Mouse (Mus musculus): ENCODE data around the gene Bpifb2. TPM values are rescaled to one million over a fixed set of nuclear protein-coding genes. Genes with fewer than 3 reads are reported as not detected.
"Not testable (repeated sequence)": the region's sequence is repeated elsewhere in the genome, so short reads cannot be mapped to it uniquely, and the experiment has no call there.

Gene Bpifb2
- not detected in 2 replicates for polyA plus RNA-seq (2015; fragmentation: Nextera tagmentation; extraction: Ambion mirVana)

- no peaks in the 10 kb centered on the region for H3K27me3 ChIP-seq
- ATAC-seq (ENCODE audit: borderline replicate concordance, extremely low read depth, low FRiP score, low TSS enrichment), result no peak
- 57% methylated on average over 9 of the region's 9 CpGs for WGBS
Measured at GRCm38 (mm10) chr2:153874745-153875144, at the start of gene Bpifb2. Bpifb2 (plus strand) TSS chr2:153875045.

GRCm38 (mm10) chr2:153825900-153826299 lies 48.9 kb upstream of the Bpifb2 start:
- H3K27ac ChIP-seq; H3K36me3 ChIP-seq; H3K4me3 ChIP-seq; H3K27me3 ChIP-seq; ATAC-seq (ENCODE audit: borderline replicate concordance, extremely low read depth, low FRiP score, low TSS enrichment); H3K9me3 ChIP-seq; H3K4me1 ChIP-seq; H3K4me2 ChIP-seq; H3K9ac ChIP-seq: not testable (repeated sequence)
- WGBS, result 54% methylated on average over 32 of the region's 32 CpGs

More at GRCm38 (mm10) chr2:153874745-153875144, at the start of gene Bpifb2:
- H3K27ac ChIP-seq, result no peak within 1 kb of the TSS
- H3K36me3 ChIP-seq, result no peaks in the 10 kb centered on the region
- no peaks in the 10 kb centered on the region for H3K4me1 ChIP-seq
- no peaks in the 10 kb centered on the region for H3K9me3 ChIP-seq
- H3K4me2 ChIP-seq, result no peak within 1 kb of the TSS
- H3K9ac ChIP-seq, result no peak within 1 kb of the TSS
- H3K4me3 ChIP-seq, result no peak within 1 kb of the TSS

- H3K27me3 ChIP-seq, result no peaks in the 10 kb centered on the region
- ATAC-seq (ENCODE audit: borderline replicate concordance, extremely low read depth, low FRiP score, low TSS enrichment), result no peak
- H3K36me3 ChIP-seq, result no peaks in the 10 kb centered on the region
- 77% methylated on average over 8 of the region's 8 CpGs for WGBS
- no peak overlapping the region for H3K4me3 ChIP-seq
- H3K27ac ChIP-seq, result no peak overlapping the region
- no peak overlapping the region for H3K9ac ChIP-seq
- H3K4me1 ChIP-seq, result 0 out of 2 replicates have a peak, but pooled peaks cover 4% of the 10 kb centered on the region
- H3K4me2 ChIP-seq, result no peak overlapping the region
- H3K9me3 ChIP-seq, result no peaks in the 10 kb centered on the region
Measured at GRCm38 (mm10) chr2:153827171-153827830, 47.5 kb upstream of the Bpifb2 start.

- H3K4me3 ChIP-seq, result no peak overlapping the region
- H3K36me3 ChIP-seq, result no peaks in the 10 kb centered on the region
- no peak overlapping the region for H3K4me2 ChIP-seq
- no peaks in the 10 kb centered on the region for H3K27me3 ChIP-seq
- whole genome bisulfite sequencing, result 68% methylated on average over 7 of the region's 7 CpGs
- no peak overlapping the region for H3K9ac ChIP-seq
- no peak overlapping the region for H3K27ac ChIP-seq
- H3K9me3 ChIP-seq, result no peaks in the 10 kb centered on the region
- no peak for ATAC-seq (ENCODE audit: borderline replicate concordance, extremely low read depth, low FRiP score, low TSS enrichment)
- H3K4me1 ChIP-seq, result 0 out of 2 replicates have a peak, but pooled peaks cover 4% of the 10 kb centered on the region
Measured at GRCm38 (mm10) chr2:153828704-153829103, 46.1 kb upstream of the Bpifb2 start.

GRCm38 (mm10) chr2:153833291-153833690 lies 41.6 kb upstream of the Bpifb2 start:
- Histone ChIP-seq H3K27ac (no peak overlapping the region), H3K4me2 (no peak overlapping the region), H3K4me1 (no peaks in the 10 kb centered on the region), H3K27me3 (no peaks in the 10 kb centered on the region), H3K4me3 (no peak overlapping the region), H3K9me3 (no peaks in the 10 kb centered on the region), H3K36me3 (no peaks in the 10 kb centered on the region), H3K9ac (no peak overlapping the region)
- no peak for ATAC-seq (ENCODE audit: borderline replicate concordance, extremely low read depth, low FRiP score, low TSS enrichment)
- 85% methylated on average over 8 of the region's 8 CpGs for WGBS

- Histone ChIP-seq H3K4me3 (no peak overlapping the region), H3K27me3 (no peaks in the 10 kb centered on the region), H3K9me3 (no peaks in the 10 kb centered on the region), H3K27ac (no peak overlapping the region), H3K4me2 (no peak overlapping the region), H3K4me1 (no peaks in the 10 kb centered on the region), H3K9ac (no peak overlapping the region), H3K36me3 (no peaks in the 10 kb centered on the region)
- WGBS, result 75% methylated on average over 8 of the region's 8 CpGs
- ATAC-seq (ENCODE audit: borderline replicate concordance, extremely low read depth, low FRiP score, low TSS enrichment), result no peak
Measured at GRCm38 (mm10) chr2:153842854-153843253, 32.0 kb upstream of the Bpifb2 start.

GRCm38 (mm10) chr2:153848389-153848788 lies 26.5 kb upstream of the Bpifb2 start:
- no peak for ATAC-seq (ENCODE audit: borderline replicate concordance, extremely low read depth, low FRiP score, low TSS enrichment)
- no peaks in the 10 kb centered on the region for H3K4me1 ChIP-seq

GRCm38 (mm10) chr2:153850351-153851029 lies 24.4 kb upstream of the Bpifb2 start:
- H3K9ac ChIP-seq, result no peak overlapping the region
- no peaks in the 10 kb centered on the region for H3K4me1 ChIP-seq
- 81% methylated on average over 6 of the region's 6 CpGs for WGBS
- ATAC-seq (ENCODE audit: borderline replicate concordance, extremely low read depth, low FRiP score, low TSS enrichment), result no peak
- H3K27me3 ChIP-seq, result no peaks in the 10 kb centered on the region
- H3K36me3 ChIP-seq, result no peaks in the 10 kb centered on the region
- H3K4me2 ChIP-seq, result no peak overlapping the region
- no peak overlapping the region for H3K4me3 ChIP-seq
- H3K27ac ChIP-seq, result no peak overlapping the region
- H3K9me3 ChIP-seq, result no peaks in the 10 kb centered on the region

More at GRCm38 (mm10) chr2:153848389-153848788, 26.5 kb upstream of the Bpifb2 start:
- Histone ChIP-seq H3K4me2 (no peak overlapping the region), H3K27ac (no peak overlapping the region), H3K9ac (no peak overlapping the region), H3K9me3 (no peaks in the 10 kb centered on the region), H3K27me3 (no peaks in the 10 kb centered on the region), H3K36me3 (no peaks in the 10 kb centered on the region), H3K4me3 (no peak overlapping the region)
- WGBS, result 74% methylated on average over 3 of the region's 3 CpGs

GRCm38 (mm10) chr2:153851030-153851360 lies 23.9 kb upstream of the Bpifb2 start:
- Histone ChIP-seq H3K27ac (no peak overlapping the region), H3K9me3 (no peaks in the 10 kb centered on the region), H3K4me1 (no peaks in the 10 kb centered on the region), H3K27me3 (no peaks in the 10 kb centered on the region), H3K4me2 (no peak overlapping the region), H3K36me3 (no peaks in the 10 kb centered on the region), H3K9ac (no peak overlapping the region), H3K4me3 (no peak overlapping the region)
- no peak for ATAC-seq (ENCODE audit: borderline replicate concordance, extremely low read depth, low FRiP score, low TSS enrichment)
- 37% methylated on average over 4 of the region's 4 CpGs for WGBS

- Histone ChIP-seq H3K27ac (no peak overlapping the region), H3K36me3 (no peaks in the 10 kb centered on the region), H3K9ac (no peak overlapping the region), H3K4me2 (no peak overlapping the region), H3K27me3 (no peaks in the 10 kb centered on the region), H3K4me3 (no peak overlapping the region), H3K4me1 (no peaks in the 10 kb centered on the region), H3K9me3 (no peaks in the 10 kb centered on the region)
- no peak for ATAC-seq (ENCODE audit: borderline replicate concordance, extremely low read depth, low FRiP score, low TSS enrichment)
- 15% methylated on average over 4 of the region's 5 CpGs for WGBS
Measured at GRCm38 (mm10) chr2:153853544-153853943, 21.3 kb upstream of the Bpifb2 start.

- Histone ChIP-seq H3K36me3 (no peaks in the 10 kb centered on the region), H3K9ac (no peak overlapping the region)
- no peak for ATAC-seq (ENCODE audit: borderline replicate concordance, extremely low read depth, low FRiP score, low TSS enrichment)
Measured at GRCm38 (mm10) chr2:153859581-153859980, 15.3 kb upstream of the Bpifb2 start.

GRCm38 (mm10) chr2:153860315-153860714 lies 14.5 kb upstream of the Bpifb2 start:
- no peak for ATAC-seq (ENCODE audit: borderline replicate concordance, extremely low read depth, low FRiP score, low TSS enrichment)

More at GRCm38 (mm10) chr2:153859581-153859980, 15.3 kb upstream of the Bpifb2 start:
- Histone ChIP-seq H3K27me3 (no peaks in the 10 kb centered on the region), H3K9me3 (no peaks in the 10 kb centered on the region), H3K4me2 (no peak overlapping the region), H3K27ac (no peak overlapping the region), H3K4me1 (no peaks in the 10 kb centered on the region), H3K4me3 (no peak overlapping the region)
- 78% methylated on average over 2 of the region's 2 CpGs for WGBS

More at GRCm38 (mm10) chr2:153860315-153860714, 14.5 kb upstream of the Bpifb2 start:
- H3K36me3 ChIP-seq, result no peaks in the 10 kb centered on the region
- no peaks in the 10 kb centered on the region for H3K9me3 ChIP-seq
- no peak overlapping the region for H3K4me3 ChIP-seq
- no peak overlapping the region for H3K4me2 ChIP-seq
- H3K27ac ChIP-seq, result no peak overlapping the region
- no peaks in the 10 kb centered on the region for H3K4me1 ChIP-seq
- H3K9ac ChIP-seq, result no peak overlapping the region
- 87% methylated on average over 11 of the region's 11 CpGs for WGBS
- no peaks in the 10 kb centered on the region for H3K27me3 ChIP-seq

All from lung, embryonic 15.5 days (tissue).